In genomic region chr1:138850161-138850539, GRCm38 (mm10) we compare ENCODE assay signal across 28 mouse cellular contexts. TPM values are rescaled to one million over a fixed set of nuclear protein-coding genes. Genes with fewer than 3 reads are reported as not detected.
"Had no signal": no experiment of that assay in that cellular context is flagged by ENCODE, and none has a peak within 500 bp of the region (broad histone marks: within the 10 kb centered on the region; RNA-seq: fewer than 3 reads in every experiment).

No protein-coding gene starts in this region.

- H3K9me3 ChIP-seq: hindbrain, embryonic 10.5 days; hindbrain, embryonic 12.5 days; limb, embryonic 13.5 days; limb, embryonic 15.5 days; liver, embryonic 12.5 days had no signal

- H3K27ac ChIP-seq: gastrocnemius, adult 2 months; heart, adult 2 months; hindbrain, embryonic 10.5 days; hindbrain, embryonic 12.5 days; hindbrain, embryonic 14.5 days; limb, embryonic 13.5 days; limb, embryonic 15.5 days; liver, embryonic 12.5 days had no signal

- H3K36me3 ChIP-seq: hindbrain, embryonic 12.5 days had no signal

- DNase-seq: gastrocnemius, adult 2 months; gastrocnemius, postnatal 10 days; gastrocnemius, postnatal 25 days; heart, adult 2 months; heart, postnatal 10 days; heart, postnatal 4 days; kidney, adult 18-20 months; kidney, adult 8-10 months; kidney, postnatal 14 days; kidney, postnatal 36 days; layer of hippocampus, adult 9-11 months; layer of hippocampus, postnatal 36 days; left cerebral cortex, postnatal 4 days had no signal

- H3K4me2 ChIP-seq: heart, embryonic 11.5 days; hindbrain, embryonic 12.5 days; hindbrain, embryonic 14.5 days; limb, embryonic 15.5 days; liver, embryonic 12.5 days had no signal

- H3K9ac ChIP-seq: hindbrain, embryonic 12.5 days; hindbrain, embryonic 14.5 days; limb, embryonic 13.5 days; limb, embryonic 15.5 days; liver, embryonic 12.5 days had no signal

- ATAC-seq: hindbrain, embryonic 16.5 days; inflammation-experienced regulatory T-cells, adult 6 months; intestine, postnatal 0 days; liver, embryonic 12.5 days had no signal

- H3K4me3 ChIP-seq: gastrocnemius, adult 2 months; heart, adult 2 months; hindbrain, embryonic 10.5 days; hindbrain, embryonic 12.5 days; limb, embryonic 13.5 days; limb, embryonic 15.5 days; liver, embryonic 12.5 days had no signal

RNA-seq across cellular contexts. Expression of gene Lhx9, which starts 1.8 kb away (rescaled TPM):
- total RNA-seq: gastrocnemius, adult 2 months; gastrocnemius, postnatal 10 days; gastrocnemius, postnatal 25 days; gastrocnemius, postnatal 4 days; granulocyte monocyte progenitor cell, adult 5-6 weeks; heart, adult 2 months; heart, postnatal 25 days; heart, postnatal 4 days; liver, adult 2 months had no signal
- polyA plus RNA-seq: heart, adult 2 months; intestine, postnatal 0 days; large intestine, adult 2 months had no signal
